In the genomic region with DNA sequence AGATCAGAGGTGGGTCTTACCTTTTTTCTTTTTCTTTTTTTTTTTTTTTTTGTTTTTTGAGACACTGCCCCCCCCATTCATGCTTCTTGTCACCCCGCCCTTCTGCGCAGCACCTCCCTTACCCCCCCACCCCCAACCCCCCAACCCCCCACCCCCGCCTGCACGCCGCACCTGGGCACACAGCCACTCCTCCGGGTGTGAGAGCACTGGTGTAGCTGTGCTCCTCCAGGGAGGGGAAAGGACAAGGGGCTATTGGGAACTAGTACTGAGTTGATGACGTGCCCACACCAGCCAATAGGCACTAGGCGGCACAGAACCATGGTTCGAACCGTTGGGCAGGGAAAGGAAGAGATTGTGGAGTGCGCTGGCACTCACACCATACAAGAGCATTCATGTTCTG, we compare ENCODE assay signal across 27 mouse cellular contexts. TPM values are rescaled to one million over a fixed set of nuclear protein-coding genes. Genes with fewer than 3 reads are reported as not detected.
DNase-seq lines count a peak whose midpoint lies in the region; TF ChIP-seq lines count a peak whose summit lies in the region.
"Had no signal": no experiment of that assay in that cellular context is flagged by ENCODE, and none has a peak within 500 bp of the region (broad histone marks: within the 10 kb centered on the region; RNA-seq: fewer than 3 reads in every experiment).

No protein-coding gene starts in this region.

- DNase-seq in cerebellum, postnatal 14 days, result peak; percentile 36 to 52
- no peak for DNase-seq in cerebellum, adult 9-11 months
- DNase-seq in lung, adult 2 months, result peak; percentile 30
- no peak for DNase-seq in lung, postnatal 36 days
- peak; percentile 18 for DNase-seq in thymus, adult 2 months
- DNase-seq in thymus, postnatal 0 days (ENCODE audit: low spot score), result no peak
- DNase-seq in thymus, postnatal 4 days, result peak; percentile 39
- no peak for DNase-seq in left cerebral cortex, adult 18-20 months (ENCODE audit: low spot score in 2 of 2)
- DNase-seq: adrenal gland, postnatal 36 days; gastrocnemius, postnatal 25 days; heart, postnatal 10 days; kidney, adult 11 months; liver; midbrain, embryonic 14.5 days; right cerebral cortex, postnatal 14 days had no signal

- WGBS in lung, adult 2 months, result 84% methylated on average over 10 of the region's 11 CpGs
- 97% methylated on average over 11 of the region's 11 CpGs for WGBS in thymus, adult 2 months

- no peaks in the 10 kb centered on the region for H3K4me1 ChIP-seq in lung, adult 2 months (ENCODE audit: control insufficient read depth, insufficient read depth, low read length)
- H3K4me1 ChIP-seq in thymus, adult 2 months (replicated peaks; ENCODE audit: control insufficient read depth, insufficient read depth, low read length), result no peaks in the 10 kb centered on the region
- H3K4me1 ChIP-seq: embryonic facial prominence, embryonic 12.5 days; forebrain, embryonic 13.5 days; neural tube, embryonic 13.5 days; stomach, embryonic 15.5 days had no signal

- TF ChIP-seq CTCF in lung, adult 2 months (IDR thresholded peaks at IDR 0.05; ENCODE audit: insufficient read depth, low read length), result no peak
- no peak for TF ChIP-seq CTCF in thymus, adult 2 months (IDR thresholded peaks at IDR 0.05; ENCODE audit: borderline replicate concordance, control insufficient read depth, extremely low read depth, insufficient read depth, low read length, poor library complexity)

- no peak overlapping the region for H3K27ac ChIP-seq in thymus, adult 2 months (ENCODE audit: control insufficient read depth, insufficient read depth, low read length)
- H3K27ac ChIP-seq: embryonic facial prominence, embryonic 12.5 days; forebrain, embryonic 13.5 days; neural tube, embryonic 13.5 days; stomach, embryonic 15.5 days had no signal

- TF ChIP-seq POLR2A in lung, adult 2 months (IDR thresholded peaks at IDR 0.05; ENCODE audit: borderline replicate concordance, extremely low read depth, low read depth, low read length), result no peak
- TF ChIP-seq POLR2A in thymus, adult 2 months (IDR thresholded peaks at IDR 0.05; ENCODE audit: control insufficient read depth, extremely low read depth, insufficient read depth, low read length, poor library complexity), result no peak

- no peaks in the 10 kb centered on the region for H3K27me3 ChIP-seq in thymus, adult 2 months (ENCODE audit: control insufficient read depth, insufficient read depth, low read length)
- H3K27me3 ChIP-seq: embryonic facial prominence, embryonic 12.5 days; forebrain, embryonic 13.5 days; neural tube, embryonic 13.5 days; stomach, embryonic 15.5 days had no signal

- H3K4me3 ChIP-seq in lung, adult 2 months (replicated peaks; ENCODE audit: extremely low read depth, low read depth, low read length), result no peak overlapping the region
- H3K4me3 ChIP-seq in thymus, adult 2 months (ENCODE audit: control insufficient read depth, insufficient read depth, low read length), result no peak overlapping the region
- H3K4me3 ChIP-seq: embryonic facial prominence, embryonic 12.5 days; erythroblast, embryonic 14.5 days; forebrain, embryonic 13.5 days; neural tube, embryonic 13.5 days; stomach, embryonic 15.5 days had no signal

- H3K36me3 ChIP-seq in thymus, adult 2 months (ENCODE audit: control insufficient read depth, insufficient read depth, low read length), result peaks cover 16% of the 10 kb centered on the region

RNA-seq across cellular contexts. Expression of a gene that starts 0.8 kb away (rescaled TPM):
- not detected in 2 replicates for polyA plus RNA-seq in lung, adult 2 months (2012; rRNA removed)
- 3.0 TPM in 1 of 2 replicates, not detected in the other for polyA plus RNA-seq in thymus, adult 2 months (2012; rRNA removed)
- not detected in 2 replicates for polyA plus RNA-seq in thymus, postnatal 0 days (2015; fragmentation: Nextera tagmentation; extraction: Ambion mirVana)
- not detected for total RNA-seq in left cerebral cortex, adult 18-20 months (2021)
- total RNA-seq: adrenal gland, postnatal 36 days; gastrocnemius, postnatal 25 days; heart, adult 8-10 months; heart, postnatal 10 days; layer of hippocampus, postnatal 14 days; left cerebral cortex, postnatal 14 days; megakaryocyte progenitor cell, adult 5-6 weeks had no signal
- polyA plus RNA-seq: embryonic facial prominence, embryonic 12.5 days; erythroblast, embryonic 14.5 days; forebrain, embryonic 13.5 days; hindbrain, embryonic 11.5 days; kidney, embryonic 16.5 days; large intestine, adult 2 months; midbrain, embryonic 14.5 days; neural tube, embryonic 13.5 days; stomach, embryonic 15.5 days had no signal

RNA-seq across cellular contexts. Expression of a gene that starts 16.1 kb away (rescaled TPM):
- polyA plus RNA-seq in lung, adult 2 months (2012; rRNA removed), result 1.2 and 3.0 TPM in 2 replicates
- polyA plus RNA-seq in thymus, adult 2 months (2012; rRNA removed), result 57.3 and 70.8 TPM in 2 replicates
- 5.9 and 6.8 TPM in 2 replicates for polyA plus RNA-seq in thymus, postnatal 0 days (2015; fragmentation: Nextera tagmentation; extraction: Ambion mirVana)
- 1 to 10 TPM; 2.5 to 2.8 TPM for total RNA-seq in left cerebral cortex, adult 18-20 months (2021)

RNA-seq across cellular contexts. Expression of a gene that starts 30.5 kb away (rescaled TPM):
- 0.33 and 0.41 TPM in 2 replicates for polyA plus RNA-seq in lung, adult 2 months (2012; rRNA removed)
- polyA plus RNA-seq in thymus, adult 2 months (2012; rRNA removed), result 0.69 and 1.0 TPM in 2 replicates
- polyA plus RNA-seq in thymus, postnatal 0 days (2015; fragmentation: Nextera tagmentation; extraction: Ambion mirVana), result 1.6 and 1.9 TPM in 2 replicates
- under 1 TPM in 1 of 2 experiments, not detected in 1; 0.58 TPM for total RNA-seq in left cerebral cortex, adult 18-20 months (2021)
- total RNA-seq: adrenal gland, postnatal 36 days; gastrocnemius, postnatal 25 days; heart, adult 8-10 months; heart, postnatal 10 days; left cerebral cortex, postnatal 14 days had no signal
- polyA plus RNA-seq: erythroblast, embryonic 14.5 days; midbrain, embryonic 14.5 days had no signal

RNA-seq across cellular contexts. Expression of a gene that starts 31.5 kb away (rescaled TPM):
- polyA plus RNA-seq in lung, adult 2 months (2012; rRNA removed), result 28.3 and 30.4 TPM in 2 replicates
- polyA plus RNA-seq in thymus, adult 2 months (2012; rRNA removed), result 28.7 and 32.9 TPM in 2 replicates
- 35.1 and 35.2 TPM in 2 replicates for polyA plus RNA-seq in thymus, postnatal 0 days (2015; fragmentation: Nextera tagmentation; extraction: Ambion mirVana)
- total RNA-seq in left cerebral cortex, adult 18-20 months (2021), result 10 to 100 TPM; 24.2 to 24.4 TPM

RNA-seq across cellular contexts. Expression of a gene that starts 34.8 kb away (rescaled TPM):
- 33.7 and 35.9 TPM in 2 replicates for polyA plus RNA-seq in lung, adult 2 months (2012; rRNA removed)
- 116 and 129 TPM in 2 replicates for polyA plus RNA-seq in thymus, adult 2 months (2012; rRNA removed)
- 62.9 and 67.8 TPM in 2 replicates for polyA plus RNA-seq in thymus, postnatal 0 days (2015; fragmentation: Nextera tagmentation; extraction: Ambion mirVana)
- 10 to 100 TPM; 27.4 to 34.7 TPM for total RNA-seq in left cerebral cortex, adult 18-20 months (2021)

Comparison
In these comparisons a context has a peak if more than half of its experiments do, and no peak if none do; other contexts are left out.
1. DNase-seq: peak in cerebellum, postnatal 14 days (2 of 2), lung, adult 2 months (single experiment), thymus, adult 2 months (single experiment) and thymus, postnatal 4 days (single experiment); none in cerebellum, adult 9-11 months (single experiment), lung, postnatal 36 days (single experiment), thymus, postnatal 0 days (single experiment) and left cerebral cortex, adult 18-20 months (0 of 2).